Mouse (Mus musculus): ENCODE results near the gene Smchd1. TPM values are rescaled to one million over a fixed set of nuclear protein-coding genes. Genes with fewer than 3 reads are reported as not detected.

The Smchd1 gene
- total and polyA plus RNA-seq, 2 experiments from 2014 or later, result 33.9 to 42.2 TPM

DNA sequence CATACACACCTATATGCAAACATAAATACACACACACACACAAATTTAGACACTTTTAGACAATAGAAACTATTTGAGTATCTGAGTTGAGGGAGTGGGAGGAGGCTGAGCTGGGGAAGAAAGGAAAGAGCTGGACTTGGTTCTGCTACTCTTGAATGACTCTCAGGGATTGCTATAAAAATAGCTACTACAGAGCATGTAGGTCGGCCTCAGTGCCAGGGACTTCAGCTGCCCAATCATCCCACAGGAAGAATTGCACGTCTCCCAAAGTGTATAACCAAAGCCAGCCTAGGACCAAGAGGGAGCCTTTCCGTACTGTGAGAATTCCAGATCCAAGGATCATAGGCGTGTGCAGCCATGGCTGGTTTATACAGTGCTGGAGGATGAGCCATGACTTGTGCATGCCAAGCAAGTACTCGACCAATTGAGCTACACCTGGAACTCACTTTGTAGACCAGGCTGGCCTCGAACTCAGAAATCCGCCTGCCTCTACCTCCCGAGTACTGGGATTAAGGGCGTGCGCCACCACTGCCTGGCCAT lies 167.8 kb downstream of the Smchd1 start:
- no peak overlapping the region for H3K9ac ChIP-seq (replicated peaks; ENCODE audit: low read length)
- no peak overlapping the region for H3K4me3 ChIP-seq (ENCODE audit: low read length)
- H3K27ac ChIP-seq, result no peak overlapping the region
- H3K4me2 ChIP-seq (ENCODE audit: low read depth, low read length), result no peak overlapping the region
- peaks cover 6% of the 10 kb centered on the region for H3K4me1 ChIP-seq (ENCODE audit: insufficient read depth, low read length)
- TF ChIP-seq CTCF (IDR thresholded peaks at IDR 0.05; ENCODE audit: low read depth), result no peak
- H3K9me3 ChIP-seq (ENCODE audit: low read length), result no peaks in the 10 kb centered on the region
- no peaks in the 10 kb centered on the region for H3K36me3 ChIP-seq (ENCODE audit: insufficient read depth, low read length)
- ATAC-seq (no peak), DNase-seq (ENCODE audit: low spot score) (no peak)
- WGBS, result 89% methylated on average over 10 of the region's 10 CpGs
- H3K27me3 ChIP-seq (ENCODE audit: insufficient read depth, low read length), result peaks cover 12% of the 10 kb centered on the region; the same call in 1 of the 2 replicates

DNA sequence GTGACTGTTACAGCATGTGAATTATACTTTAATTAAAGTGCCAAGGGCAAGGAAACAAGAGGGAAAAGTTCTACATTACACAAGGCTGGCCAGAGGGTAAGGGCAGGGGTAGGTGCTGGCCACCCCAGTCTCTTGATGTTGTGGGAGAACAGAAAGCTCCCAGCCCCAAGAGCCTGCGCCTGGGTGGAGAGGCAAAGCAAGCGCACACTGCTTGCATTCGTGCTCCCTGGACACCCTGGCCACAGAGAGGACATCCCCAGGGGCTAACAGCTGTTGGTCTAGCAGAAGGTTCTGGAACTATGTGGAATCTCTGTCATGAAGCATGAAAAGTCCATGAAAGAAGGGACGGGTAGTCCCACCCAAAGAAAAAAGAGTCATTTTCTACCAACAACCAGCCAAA lies 168.4 kb downstream of the Smchd1 start:
- DNase-seq (ENCODE audit: low spot score) (no peak), ATAC-seq (no peak)
- no peaks in the 10 kb centered on the region for H3K36me3 ChIP-seq (ENCODE audit: insufficient read depth, low read length)
- no peak overlapping the region for H3K9ac ChIP-seq (replicated peaks; ENCODE audit: low read length)
- peaks cover 12% of the 10 kb centered on the region; the same call in 1 of the 2 replicates for H3K27me3 ChIP-seq (ENCODE audit: insufficient read depth, low read length)
- no peaks in the 10 kb centered on the region for H3K9me3 ChIP-seq (ENCODE audit: low read length)
- H3K4me2 ChIP-seq (ENCODE audit: low read depth, low read length), result no peak overlapping the region
- H3K27ac ChIP-seq, result no peak overlapping the region
- WGBS, result 91% methylated on average over 4 of the region's 4 CpGs
- H3K4me3 ChIP-seq (ENCODE audit: low read length), result no peak overlapping the region
- H3K4me1 ChIP-seq (ENCODE audit: insufficient read depth, low read length), result peaks cover 6% of the 10 kb centered on the region
- no peak for TF ChIP-seq CTCF (IDR thresholded peaks at IDR 0.05; ENCODE audit: low read depth)

DNA sequence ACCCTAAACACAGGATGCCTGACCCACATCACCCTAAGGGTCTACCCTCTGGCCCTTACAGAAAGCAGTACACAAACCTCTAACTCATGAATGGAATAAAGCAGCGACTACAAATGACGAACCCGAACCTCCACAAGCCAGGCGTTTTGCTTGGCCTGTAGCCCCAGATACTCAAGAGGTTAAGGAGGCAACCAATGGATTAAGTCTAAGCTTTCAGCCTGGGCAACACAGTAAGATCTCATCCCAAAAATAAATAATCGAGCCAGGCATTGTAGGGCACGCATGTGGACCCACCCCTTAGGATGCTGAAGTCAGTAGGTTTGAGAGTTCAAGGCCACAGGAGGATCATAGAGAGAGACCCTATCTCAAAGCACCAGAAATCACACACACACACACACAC lies 169.1 kb downstream of the Smchd1 start:
- Histone ChIP-seq H3K9ac (replicated peaks; ENCODE audit: low read length) (no peak overlapping the region), H3K27ac (no peak overlapping the region), H3K27me3 (ENCODE audit: insufficient read depth, low read length) (peaks cover 9% of the 10 kb centered on the region; the same call in 1 of the 2 replicates), H3K4me2 (ENCODE audit: low read depth, low read length) (no peak overlapping the region), H3K4me3 (ENCODE audit: low read length) (no peak overlapping the region), H3K4me1 (ENCODE audit: insufficient read depth, low read length) (peaks cover 6% of the 10 kb centered on the region), H3K36me3 (ENCODE audit: insufficient read depth, low read length) (no peaks in the 10 kb centered on the region), H3K9me3 (ENCODE audit: low read length) (no peaks in the 10 kb centered on the region)
- ATAC-seq (no peak), DNase-seq (ENCODE audit: low spot score) (no peak)
- TF ChIP-seq CTCF (IDR thresholded peaks at IDR 0.05; ENCODE audit: low read depth), result no peak
- WGBS, result 88% methylated on average over 6 of the region's 6 CpGs

DNA sequence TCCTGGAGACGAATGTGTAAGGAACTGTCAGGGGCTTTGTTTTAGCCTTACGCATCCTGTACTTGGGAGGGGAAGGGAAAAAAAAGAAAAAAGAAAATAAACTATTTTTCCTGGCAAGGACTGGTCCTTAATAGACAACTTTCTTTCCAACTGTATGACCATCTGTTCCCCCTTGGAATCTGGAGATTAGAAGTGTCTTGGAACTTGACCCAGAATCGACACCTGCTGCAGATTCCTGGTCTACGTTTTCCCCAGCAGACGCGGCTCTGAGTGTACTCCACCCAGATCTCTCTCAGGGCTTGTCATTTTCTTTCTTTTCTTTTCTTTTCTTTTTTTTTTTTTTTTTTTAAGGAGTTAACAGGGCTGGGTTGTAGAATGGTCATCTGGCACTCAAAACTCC lies 171.7 kb downstream of the Smchd1 start:
- H3K27me3 ChIP-seq (ENCODE audit: insufficient read depth, low read length), result no peaks in the 10 kb centered on the region
- no peak overlapping the region for H3K27ac ChIP-seq
- no peak overlapping the region for H3K4me2 ChIP-seq (ENCODE audit: low read depth, low read length)
- H3K9ac ChIP-seq (replicated peaks; ENCODE audit: low read length), result no peak overlapping the region
- H3K4me3 ChIP-seq (ENCODE audit: low read length), result no peak overlapping the region
- 63% methylated on average over 6 of the region's 6 CpGs for WGBS
- ATAC-seq (no peak), DNase-seq (ENCODE audit: low spot score) (no peak)
- H3K4me1 ChIP-seq (ENCODE audit: insufficient read depth, low read length), result no peaks in the 10 kb centered on the region
- no peaks in the 10 kb centered on the region for H3K9me3 ChIP-seq (ENCODE audit: low read length)
- H3K36me3 ChIP-seq (ENCODE audit: insufficient read depth, low read length), result no peaks in the 10 kb centered on the region
- TF ChIP-seq CTCF (IDR thresholded peaks at IDR 0.05; ENCODE audit: low read depth), result no peak

DNA sequence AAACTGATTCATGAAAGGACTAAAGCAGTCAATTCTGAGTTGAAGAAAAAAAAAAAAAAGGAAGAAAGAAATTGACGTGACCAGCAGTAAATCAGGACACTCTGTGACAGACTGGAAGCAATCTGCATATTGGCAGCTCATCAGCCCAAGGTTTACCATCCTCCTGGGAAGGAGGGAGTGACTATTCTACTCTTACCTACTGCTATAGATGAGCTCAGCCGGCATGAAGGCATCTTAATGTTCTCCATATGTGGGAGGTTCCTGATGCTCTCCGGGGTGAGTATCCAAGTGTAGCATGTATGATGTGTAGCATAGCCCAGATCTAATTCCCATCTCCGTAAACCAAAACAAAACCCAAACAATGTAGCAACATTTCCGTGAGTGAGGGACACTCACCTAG lies 173.7 kb downstream of the Smchd1 start:
- Histone ChIP-seq H3K36me3 (ENCODE audit: insufficient read depth, low read length) (no peaks in the 10 kb centered on the region), H3K27ac (no peak overlapping the region), H3K4me1 (ENCODE audit: insufficient read depth, low read length) (no peaks in the 10 kb centered on the region), H3K27me3 (ENCODE audit: insufficient read depth, low read length) (no peaks in the 10 kb centered on the region), H3K4me3 (ENCODE audit: low read length) (no peak overlapping the region), H3K9ac (replicated peaks; ENCODE audit: low read length) (no peak overlapping the region), H3K9me3 (ENCODE audit: low read length) (no peaks in the 10 kb centered on the region), H3K4me2 (ENCODE audit: low read depth, low read length) (no peak overlapping the region)
- no peak for DNase-seq (ENCODE audit: low spot score)
- no peak for ATAC-seq
- WGBS, result 79% methylated on average over 5 of the region's 5 CpGs
- TF ChIP-seq CTCF (IDR thresholded peaks at IDR 0.05; ENCODE audit: low read depth), result no peak

DNA sequence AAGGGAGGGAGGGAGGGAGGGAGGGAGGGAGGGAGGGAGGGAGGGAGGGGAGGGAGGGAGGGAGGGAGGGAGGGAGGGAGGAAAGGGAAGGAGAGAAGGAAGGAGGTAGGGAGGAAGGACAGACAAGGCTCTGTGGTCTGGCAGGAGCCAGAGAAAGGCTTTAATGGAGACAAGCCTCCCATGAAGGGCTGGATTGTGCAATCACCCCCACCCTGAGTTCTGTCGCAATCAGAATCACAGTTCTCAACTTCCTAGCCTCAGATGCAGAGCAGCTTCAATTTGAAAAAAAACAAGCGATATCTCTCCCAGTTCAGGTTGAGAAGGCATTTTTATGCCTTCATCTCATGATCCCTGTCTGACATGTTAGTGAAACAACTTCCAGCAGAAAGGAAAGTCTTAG lies 174.8 kb downstream of the Smchd1 start:
- Histone ChIP-seq H3K4me2 (ENCODE audit: low read depth, low read length) (no peak overlapping the region), H3K4me3 (ENCODE audit: low read length) (no peak overlapping the region), H3K4me1 (ENCODE audit: insufficient read depth, low read length) (no peaks in the 10 kb centered on the region), H3K27me3 (ENCODE audit: insufficient read depth, low read length) (no peaks in the 10 kb centered on the region), H3K27ac (no peak overlapping the region), H3K36me3 (ENCODE audit: insufficient read depth, low read length) (no peaks in the 10 kb centered on the region), H3K9ac (replicated peaks; ENCODE audit: low read length) (no peak overlapping the region), H3K9me3 (ENCODE audit: low read length) (no peaks in the 10 kb centered on the region)
- 90% methylated on average over 2 of the region's 2 CpGs for WGBS
- no peak for ATAC-seq
- no peak for TF ChIP-seq CTCF (IDR thresholded peaks at IDR 0.05; ENCODE audit: low read depth)
- DNase-seq (ENCODE audit: low spot score), result no peak

DNA sequence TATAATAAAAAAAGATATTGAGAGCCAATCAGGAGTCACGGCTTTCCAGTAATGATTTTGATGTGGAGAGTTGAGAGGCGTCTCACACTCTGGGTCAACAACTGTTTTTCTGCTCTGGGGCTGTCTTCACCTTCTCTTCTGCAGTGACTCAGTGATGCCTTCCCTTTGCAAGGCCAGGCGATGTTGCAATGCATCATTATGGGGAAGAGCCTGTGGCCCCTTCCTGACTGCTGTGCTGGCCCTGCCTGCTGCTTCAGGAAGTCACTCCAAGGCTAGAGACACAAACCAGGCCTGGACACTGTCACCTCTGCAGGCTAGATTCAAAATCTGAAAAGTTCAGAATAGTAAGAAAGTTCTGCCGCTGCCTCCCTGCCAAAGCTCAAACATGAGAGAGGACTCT lies 175.3 kb downstream of the Smchd1 start:
- Histone ChIP-seq H3K4me2 (ENCODE audit: low read depth, low read length) (no peak overlapping the region), H3K36me3 (ENCODE audit: insufficient read depth, low read length) (no peaks in the 10 kb centered on the region), H3K27ac (no peak overlapping the region), H3K4me1 (ENCODE audit: insufficient read depth, low read length) (no peaks in the 10 kb centered on the region), H3K9me3 (ENCODE audit: low read length) (no peaks in the 10 kb centered on the region), H3K4me3 (ENCODE audit: low read length) (no peak overlapping the region), H3K27me3 (ENCODE audit: insufficient read depth, low read length) (no peaks in the 10 kb centered on the region), H3K9ac (replicated peaks; ENCODE audit: low read length) (no peak overlapping the region)
- TF ChIP-seq CTCF (IDR thresholded peaks at IDR 0.05; ENCODE audit: low read depth), result no peak
- DNase-seq (ENCODE audit: low spot score) (no peak), ATAC-seq (no peak)
- WGBS, result 94% methylated on average over 4 of the region's 4 CpGs
